Mouse (Mus musculus) megakaryocyte-erythroid progenitor cell, adult 5-6 weeks (primary cell): ENCODE measurements around the gene Nr2c1. TPM values are rescaled to one million over a fixed set of nuclear protein-coding genes. Genes with fewer than 3 reads are reported as not detected.

Experiments
- ATAC-seq: replicated peaks from 2 replicates; pipeline ENCODE4 v1.8.0; 2016; ENCODE audit warnings: mild to moderate bottlenecking, inconsistent platforms; ENCODE audit not compliant: severe bottlenecking, poor library complexity, low FRiP score, low TSS enrichment
- total RNA-seq, 2 experiments: library from RNA; stranded (forward) in 1 of 2; stranded (reverse) in 1 of 2; fragments of 200-1000, 215-1000 nt in 1 of 2; fragments of >200 nt in 1 of 2; fragmentation: Nextera tagmentation in 1 of 2; gene quantifications; 2 replicates each; pipeline ENCODE4 v1.2.3; 2014 to 2017

The Nr2c1 gene
- total RNA-seq, 2 experiments from 2014 or later, result 2.2 to 5.5 TPM

- no peak for ATAC-seq
Measured at GRCm38 (mm10) chr10:94134535-94135390, 13.1 kb upstream of the Nr2c1 start.

- ATAC-seq, result no peak
Measured at GRCm38 (mm10) chr10:94138890-94139482, 8.8 kb upstream of the Nr2c1 start.

GRCm38 (mm10) chr10:94140227-94140931 is 7.4 kb upstream of the Nr2c1 start:
- no peak for ATAC-seq

GRCm38 (mm10) chr10:94142427-94142826 is 5.4 kb upstream of the Nr2c1 start:
- no peak for ATAC-seq

GRCm38 (mm10) chr10:94144581-94144980 is 3.2 kb upstream of the Nr2c1 start:
- no peak for ATAC-seq

GRCm38 (mm10) chr10:94147391-94147755 is 450 bp upstream of the Nr2c1 start:
- ATAC-seq, result peak; percentile 62

GRCm38 (mm10) chr10:94151488-94151887 is 3.7 kb downstream of the Nr2c1 start:
- no peak for ATAC-seq

- ATAC-seq, result no peak
Measured at GRCm38 (mm10) chr10:94153841-94154240, 6.0 kb downstream of the Nr2c1 start.

- peak; percentile 82 for ATAC-seq
Measured at GRCm38 (mm10) chr10:94158962-94159361, 11.1 kb downstream of the Nr2c1 start.

- peak; percentile 36; the same call in 1 of the 2 replicates for ATAC-seq
Measured at GRCm38 (mm10) chr10:94159406-94159805, 11.6 kb downstream of the Nr2c1 start.

GRCm38 (mm10) chr10:94161051-94161765 is 13.4 kb downstream of the Nr2c1 start:
- peak; percentile 35; the same call in 1 of the 2 replicates for ATAC-seq

GRCm38 (mm10) chr10:94162031-94162430 is 14.2 kb downstream of the Nr2c1 start:
- ATAC-seq, result no peak

GRCm38 (mm10) chr10:94164104-94164845 is 16.5 kb downstream of the Nr2c1 start:
- no peak for ATAC-seq

- ATAC-seq, result no peak
Measured at GRCm38 (mm10) chr10:94165426-94165825, 17.6 kb downstream of the Nr2c1 start.

- ATAC-seq, result no peak
Measured at GRCm38 (mm10) chr10:94167051-94167750, 19.4 kb downstream of the Nr2c1 start.

- no peak for ATAC-seq
Measured at GRCm38 (mm10) chr10:94171440-94172130, 23.8 kb downstream of the Nr2c1 start.

GRCm38 (mm10) chr10:94172137-94172536 is 24.3 kb downstream of the Nr2c1 start:
- no peak for ATAC-seq

GRCm38 (mm10) chr10:94172706-94173105 is 24.9 kb downstream of the Nr2c1 start:
- no peak for ATAC-seq
